Mouse (Mus musculus) embryonic fibroblast, embryonic 13.5 days (primary cell): Measurements from ENCODE around the gene Trim59.

Experiments used
- CTCF ChIP-seq: IDR thresholded peaks from 2 replicates; pipeline ENCODE4 v1.5.1; 2011; ENCODE audit warnings: mild to moderate bottlenecking, control low read depth, low read length, moderate library complexity, borderline replicate concordance; ENCODE audit not compliant: insufficient read depth
- POLR2A ChIP-seq: IDR thresholded peaks from 2 replicates; pipeline ENCODE4 v1.6.1; 2011; ENCODE audit warnings: low read depth, mild to moderate bottlenecking, control low read depth, low read length, moderate library complexity

DNA sequence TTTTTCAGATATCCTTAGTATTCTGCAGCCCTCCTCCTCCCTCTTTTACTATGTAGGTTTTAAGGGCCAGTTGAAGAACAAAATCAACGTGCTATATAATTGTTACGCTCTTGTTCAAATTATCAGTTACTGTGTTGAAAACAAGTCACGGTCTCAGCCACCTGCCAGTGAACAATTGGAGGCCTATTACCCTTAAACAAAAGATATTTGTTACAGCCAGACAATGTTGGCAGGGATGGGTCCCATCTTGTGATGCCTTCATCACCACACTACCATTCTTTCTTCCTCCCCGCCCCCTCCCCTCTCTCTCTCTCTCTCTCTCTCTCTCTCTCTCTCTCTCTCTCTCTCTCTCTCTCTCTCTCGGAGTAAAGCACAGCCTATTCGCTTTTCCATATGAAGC is 4.5 kb upstream of the Trim59 start:
- TF ChIP-seq CTCF (no peak), POLR2A (no peak)
